Mouse (Mus musculus) heart, embryonic 15.5 days (tissue): ENCODE results near the gene Map4k5. TPM values are rescaled to one million over a fixed set of nuclear protein-coding genes. Genes with fewer than 3 reads are reported as not detected.

Source experiments
- ATAC-seq: fragments of 200-750 bp; cut with Nextera tagmentation; replicated peaks from 2 replicates; pipeline ENCODE4 v1.8.0; 2017; ENCODE audit warnings: low read depth, moderate TSS enrichment; ENCODE audit not compliant: insufficient number of reproducible peaks, insufficient read depth, low FRiP score
- H3K27ac ChIP-seq: fragments of 300-500 bp; sonication (generic); 2 replicates; pipeline ENCODE4 v1.5.1; 2015; ENCODE audit warnings: mild to moderate bottlenecking, inconsistent platforms
- H3K27me3 ChIP-seq: fragments of 300-500 bp; sonication (generic); 2 replicates; pipeline ENCODE4 v1.6.1; 2015; ENCODE audit warnings: inconsistent platforms
- H3K36me3 ChIP-seq: fragments of 300-500 bp; sonication (generic); 2 replicates; pipeline ENCODE4 v1.6.1; 2015; ENCODE audit warnings: mild to moderate bottlenecking, inconsistent platforms
- H3K4me1 ChIP-seq: fragments of 300-500 bp; sonication (generic); replicated peaks from 2 replicates; pipeline ENCODE4 v1.6.1; 2015; ENCODE audit warnings: inconsistent platforms
- H3K4me2 ChIP-seq: fragments of 300-500 bp; sonication (generic); 2 replicates; pipeline ENCODE4 v1.6.1; 2015; ENCODE audit warnings: inconsistent platforms, mild to moderate bottlenecking, moderate library complexity
- H3K4me3 ChIP-seq: fragments of 300-500 bp; sonication (generic); 2 replicates; pipeline ENCODE4 v1.5.1; 2015; ENCODE audit warnings: mild to moderate bottlenecking, inconsistent platforms
- H3K9ac ChIP-seq: fragments of 300-500 bp; sonication (generic); 2 replicates; pipeline ENCODE4 v1.6.1; 2015; ENCODE audit warnings: mild to moderate bottlenecking, inconsistent platforms
- H3K9me3 ChIP-seq: fragments of 300-500 bp; sonication (generic); replicated peaks from 2 replicates; pipeline ENCODE4 v1.6.1; 2016; ENCODE audit warnings: inconsistent platforms
- WGBS: fragments of 180-500 bp; shearing (Covaris S2); methylation state at CpG from one replicate; pipeline ENCODE4 v1.1.7; 2015; ENCODE audit warnings: mixed read lengths; 5-methylcytosine and 5-hydroxymethylcytosine counted together
- polyA plus RNA-seq: library from polyadenylated mRNA; unstranded; fragments of >200 nt; fragmentation: Nextera tagmentation; extraction: Ambion mirVana; gene quantifications from 2 replicates; pipeline ENCODE4 v1.2.1, GENCODE M21; 2015

The Map4k5 gene
- polyA plus RNA-seq, 1 experiment from 2014 or later: 27.7 TPM

GRCm38 (mm10) chr12:69833982-69834604 is 58.9 kb downstream of the Map4k5 start:
- no peak overlapping the region for H3K9ac ChIP-seq
- peaks cover 30% of the 10 kb centered on the region for H3K36me3 ChIP-seq
- no peaks in the 10 kb centered on the region for H3K9me3 ChIP-seq
- no peak overlapping the region for H3K4me3 ChIP-seq
- no peaks in the 10 kb centered on the region for H3K4me1 ChIP-seq
- ATAC-seq: no peak
- H3K4me2 ChIP-seq: no peak overlapping the region
- no peak overlapping the region for H3K27ac ChIP-seq
- WGBS: 81% methylated on average over 12 of the region's 12 CpGs
- no peaks in the 10 kb centered on the region for H3K27me3 ChIP-seq

- Histone ChIP-seq H3K36me3 (peaks cover 40% of the 10 kb centered on the region), H3K27ac (no peak overlapping the region), H3K27me3 (no peaks in the 10 kb centered on the region), H3K4me2 (no peak overlapping the region), H3K4me1 (no peaks in the 10 kb centered on the region), H3K9me3 (no peaks in the 10 kb centered on the region), H3K9ac (no peak overlapping the region), H3K4me3 (no peak overlapping the region)
- 94% methylated on average over 9 of the region's 9 CpGs for WGBS
- ATAC-seq: no peak
These were observed 61.6 kb downstream of the Map4k5 start for GRCm38 (mm10) chr12:69831239-69831910.

- Histone ChIP-seq H3K4me3 (no peak overlapping the region), H3K27ac (no peak overlapping the region), H3K9me3 (no peaks in the 10 kb centered on the region), H3K4me2 (no peak overlapping the region), H3K4me1 (no peaks in the 10 kb centered on the region), H3K9ac (no peak overlapping the region), H3K27me3 (no peaks in the 10 kb centered on the region), H3K36me3 (peaks cover 43% of the 10 kb centered on the region)
- ATAC-seq: no peak
- 35% methylated on average over 2 of the region's 2 CpGs for WGBS
These were observed 64.8 kb downstream of the Map4k5 start for GRCm38 (mm10) chr12:69828214-69828613.

- Histone ChIP-seq H3K4me1 (no peaks in the 10 kb centered on the region), H3K27me3 (no peaks in the 10 kb centered on the region), H3K9me3 (no peaks in the 10 kb centered on the region), H3K27ac (no peak overlapping the region), H3K36me3 (peaks cover 62% of the 10 kb centered on the region), H3K9ac (no peak overlapping the region), H3K4me2 (no peak overlapping the region), H3K4me3 (no peak overlapping the region)
- 77% methylated on average over 9 of the region's 9 CpGs for WGBS
- no peak for ATAC-seq
These were observed 68.0 kb downstream of the Map4k5 start for GRCm38 (mm10) chr12:69824881-69825597.

GRCm38 (mm10) chr12:69814272-69814671 is 78.7 kb downstream of the Map4k5 start:
- H3K9me3 ChIP-seq: no peaks in the 10 kb centered on the region
- peaks cover 23% of the 10 kb centered on the region for H3K4me1 ChIP-seq
- H3K4me2 ChIP-seq: no peak overlapping the region
- no peaks in the 10 kb centered on the region for H3K27me3 ChIP-seq
- ATAC-seq: 0 out of 2 replicates have a peak, but pooled peaks have one; percentile 31
- H3K9ac ChIP-seq: no peak overlapping the region
- H3K27ac ChIP-seq: peak overlapping the region; percentile 35; the same call in 1 of the 2 replicates
- H3K4me3 ChIP-seq: no peak overlapping the region
- 34% methylated on average over 6 of the region's 6 CpGs for WGBS
- peaks cover 38% of the 10 kb centered on the region for H3K36me3 ChIP-seq

- H3K4me1 ChIP-seq: peaks cover 23% of the 10 kb centered on the region
- no peak overlapping the region for H3K4me3 ChIP-seq
- no peak overlapping the region for H3K4me2 ChIP-seq
- no peak overlapping the region for H3K9ac ChIP-seq
- peaks cover 38% of the 10 kb centered on the region for H3K36me3 ChIP-seq
- no peaks in the 10 kb centered on the region for H3K9me3 ChIP-seq
- no peak for ATAC-seq
- peak overlapping the region; percentile 35; the same call in 1 of the 2 replicates for H3K27ac ChIP-seq
- no peaks in the 10 kb centered on the region for H3K27me3 ChIP-seq
- 64% methylated on average over 2 of the region's 2 CpGs for WGBS
These were observed 79.4 kb downstream of the Map4k5 start for GRCm38 (mm10) chr12:69813596-69813995.

GRCm38 (mm10) chr12:69812986-69813385 is 80.0 kb downstream of the Map4k5 start:
- 70% methylated on average over 3 of the region's 3 CpGs for WGBS
- Histone ChIP-seq H3K36me3 (peaks cover 36% of the 10 kb centered on the region), H3K9ac (no peak overlapping the region), H3K27me3 (no peaks in the 10 kb centered on the region), H3K4me3 (no peak overlapping the region), H3K27ac (0 out of 2 replicates have a peak overlapping the region, but pooled peaks have one; percentile 20), H3K9me3 (no peaks in the 10 kb centered on the region), H3K4me1 (peaks cover 27% of the 10 kb centered on the region), H3K4me2 (no peak overlapping the region)
- ATAC-seq: no peak

DNA sequence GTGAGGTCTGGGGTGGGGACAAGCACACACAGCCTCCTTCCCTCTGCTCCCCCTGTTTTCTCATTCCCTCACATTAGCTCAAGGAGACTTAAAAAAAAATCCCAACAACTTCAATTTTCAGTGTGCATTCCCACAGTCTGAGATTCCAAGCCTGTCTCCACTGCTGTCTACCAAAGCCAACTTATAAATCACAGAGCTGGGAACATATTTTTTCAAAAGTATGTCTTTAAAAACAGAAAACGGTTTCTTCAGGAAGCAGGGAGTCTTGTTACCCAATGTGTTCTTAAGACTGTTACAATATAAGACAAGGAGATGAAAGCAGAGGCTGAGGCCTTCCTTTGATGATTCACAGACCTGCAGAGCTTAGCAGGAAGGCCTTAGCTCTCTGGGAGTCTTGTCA is 81.0 kb downstream of the Map4k5 start:
- Histone ChIP-seq H3K4me3 (no peak overlapping the region), H3K36me3 (peaks cover 33% of the 10 kb centered on the region), H3K27ac (0 out of 2 replicates have a peak overlapping the region, but pooled peaks have one; percentile 20), H3K9me3 (no peaks in the 10 kb centered on the region), H3K4me1 (peaks cover 25% of the 10 kb centered on the region), H3K9ac (no peak overlapping the region), H3K27me3 (no peaks in the 10 kb centered on the region), H3K4me2 (no peak overlapping the region)
- 35% methylated on average over 1 of the region's 1 CpGs for WGBS
- no peak for ATAC-seq

DNA sequence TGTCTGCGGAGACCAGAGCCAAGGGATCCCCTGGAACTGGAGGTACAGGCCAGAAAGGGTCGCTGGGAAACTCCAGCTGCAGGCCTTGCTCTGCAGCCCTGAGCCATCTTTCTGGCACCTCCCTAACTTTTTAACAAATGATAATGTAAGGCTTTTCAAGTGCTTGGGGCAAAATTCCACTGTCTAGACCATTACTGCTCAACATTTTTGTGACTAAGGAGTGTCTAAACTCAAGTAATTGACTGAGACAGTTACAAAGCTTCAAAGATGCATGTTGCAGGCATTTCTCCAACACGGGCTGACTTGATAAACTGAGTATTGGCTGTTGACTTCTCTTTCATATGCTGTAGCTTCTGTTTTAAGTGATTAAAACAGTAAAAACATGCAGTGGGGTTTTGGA is 83.6 kb downstream of the Map4k5 start:
- H3K27ac ChIP-seq: no peak overlapping the region
- H3K36me3 ChIP-seq: peaks cover 26% of the 10 kb centered on the region; the same call in 1 of the 2 replicates
- no peaks in the 10 kb centered on the region for H3K9me3 ChIP-seq
- H3K27me3 ChIP-seq: no peaks in the 10 kb centered on the region
- no peak overlapping the region for H3K4me2 ChIP-seq
- peaks cover 19% of the 10 kb centered on the region for H3K4me1 ChIP-seq
- H3K9ac ChIP-seq: no peak overlapping the region
- no peak overlapping the region for H3K4me3 ChIP-seq
- ATAC-seq: no peak
- WGBS: 71% methylated on average over 3 of the region's 3 CpGs

DNA sequence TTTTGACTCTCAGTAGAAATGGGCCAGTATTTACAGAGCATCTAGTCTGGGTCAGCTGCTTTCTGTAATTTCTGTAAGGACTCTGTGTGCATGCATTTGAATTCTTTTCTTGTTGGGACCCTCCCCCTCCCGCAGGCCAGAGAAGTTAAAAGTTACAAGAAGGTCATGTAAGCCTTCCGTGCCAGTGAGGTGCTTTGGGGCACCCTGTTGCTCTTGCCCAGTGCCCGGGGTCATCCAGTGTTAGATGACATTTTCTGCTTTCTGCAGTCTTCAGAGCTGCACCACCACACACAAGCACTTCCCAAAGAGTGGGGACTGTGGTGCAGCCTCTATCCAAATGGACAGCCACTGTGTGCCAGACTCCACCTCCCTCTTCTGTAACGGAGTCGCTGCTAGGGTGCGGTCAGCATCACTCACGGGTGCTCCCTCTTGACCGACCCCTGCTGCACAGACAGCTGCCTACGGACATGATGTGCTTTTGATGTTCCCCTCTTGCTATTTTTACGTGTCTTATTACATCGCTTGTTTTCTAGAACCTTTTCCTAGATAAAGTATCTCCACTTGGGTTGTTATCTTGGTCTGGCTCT is 85.5 kb downstream of the Map4k5 start:
- WGBS: 37% methylated on average over 11 of the region's 11 CpGs
- peaks cover 11% of the 10 kb centered on the region for H3K4me1 ChIP-seq
- H3K9me3 ChIP-seq: no peaks in the 10 kb centered on the region
- H3K9ac ChIP-seq: no peak overlapping the region
- ATAC-seq: 0 out of 2 replicates have a peak, but pooled peaks have one; percentile 14
- peak overlapping the region; percentile 53 for H3K27ac ChIP-seq
- no peak overlapping the region for H3K4me3 ChIP-seq
- no peaks in the 10 kb centered on the region for H3K27me3 ChIP-seq
- 0 out of 2 replicates have a peak overlapping the region, but pooled peaks have one; percentile 22 for H3K4me2 ChIP-seq
- peaks cover 27% of the 10 kb centered on the region; the same call in 1 of the 2 replicates for H3K36me3 ChIP-seq

DNA sequence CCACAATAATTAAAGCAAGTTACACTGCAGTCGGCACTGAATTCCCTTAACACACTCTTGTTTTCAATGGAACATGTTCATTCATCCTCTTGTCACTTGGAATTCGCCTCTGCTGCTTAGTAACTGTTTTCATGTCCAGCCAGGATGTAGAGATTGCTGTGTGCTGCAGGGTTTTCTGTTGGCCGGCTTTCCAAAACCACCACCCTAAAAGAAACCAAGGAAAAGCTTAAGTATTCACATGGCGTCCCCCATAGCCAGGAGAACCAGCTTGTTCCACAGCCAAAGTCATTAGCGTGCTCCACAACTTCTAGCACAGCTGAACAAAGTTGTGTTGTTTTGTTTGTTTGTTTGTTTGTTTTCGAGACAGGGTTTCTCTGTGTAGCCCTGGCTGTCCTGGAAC is 87.9 kb downstream of the Map4k5 start:
- WGBS: 80% methylated on average over 6 of the region's 6 CpGs
- Histone ChIP-seq H3K9me3 (no peaks in the 10 kb centered on the region), H3K9ac (no peak overlapping the region), H3K4me2 (no peak overlapping the region), H3K27ac (no peak overlapping the region), H3K27me3 (no peaks in the 10 kb centered on the region), H3K4me3 (no peak overlapping the region), H3K36me3 (peaks cover 25% of the 10 kb centered on the region; the same call in 1 of the 2 replicates), H3K4me1 (peaks cover 11% of the 10 kb centered on the region)
- ATAC-seq: no peak
